Mouse (Mus musculus): ENCODE results near the gene Il27ra.
"Not testable (repeated sequence)": the region's sequence is repeated elsewhere in the genome, so short reads cannot be mapped to it uniquely, and the experiment has no call there.

Il27ra gene

GRCm38 (mm10) chr8:83994030-83994429 lies 48.4 kb downstream of the Il27ra start:
- DNase-seq: no peak

GRCm38 (mm10) chr8:83992488-83992887 lies 49.9 kb downstream of the Il27ra start:
- no peak for DNase-seq

- no peak for DNase-seq
These were observed 52.2 kb downstream of the Il27ra start for GRCm38 (mm10) chr8:83990170-83990569.

- DNase-seq: no peak
These were observed 53.1 kb downstream of the Il27ra start for GRCm38 (mm10) chr8:83989243-83989642.

- not testable (repeated sequence) for DNase-seq
These were observed 59.2 kb downstream of the Il27ra start for GRCm38 (mm10) chr8:83983222-83983621.

GRCm38 (mm10) chr8:83982449-83982848 lies 59.9 kb downstream of the Il27ra start:
- DNase-seq: no peak

- no peak for DNase-seq
These were observed 60.9 kb downstream of the Il27ra start for GRCm38 (mm10) chr8:83981533-83981932.

GRCm38 (mm10) chr8:83980845-83981244 lies 61.5 kb downstream of the Il27ra start:
- no peak for DNase-seq

All from right cerebral cortex, postnatal 25 days (tissue).